Mouse (Mus musculus) adrenal gland, adult 10 weeks (tissue): Measurements from ENCODE around the gene Olfr700. TPM values are rescaled to one million over a fixed set of nuclear protein-coding genes. Genes with fewer than 3 reads are reported as not detected.

Experiments
- polyA plus RNA-seq: library from polyadenylated mRNA; stranded (reverse); fragments of 350-450 nt; fragmentation: Illumina TruSeq; extraction: RNeasy Lipid Tissue Mini Kit (QIAGEN cat#74804); gene quantifications from one replicate; pipeline ENCODE4 v1.2.3, GENCODE M21; 2014; ENCODE audit warnings: low read depth, low replicate concordance

Olfr700 gene
- polyA plus RNA-seq: not detected

DNA sequence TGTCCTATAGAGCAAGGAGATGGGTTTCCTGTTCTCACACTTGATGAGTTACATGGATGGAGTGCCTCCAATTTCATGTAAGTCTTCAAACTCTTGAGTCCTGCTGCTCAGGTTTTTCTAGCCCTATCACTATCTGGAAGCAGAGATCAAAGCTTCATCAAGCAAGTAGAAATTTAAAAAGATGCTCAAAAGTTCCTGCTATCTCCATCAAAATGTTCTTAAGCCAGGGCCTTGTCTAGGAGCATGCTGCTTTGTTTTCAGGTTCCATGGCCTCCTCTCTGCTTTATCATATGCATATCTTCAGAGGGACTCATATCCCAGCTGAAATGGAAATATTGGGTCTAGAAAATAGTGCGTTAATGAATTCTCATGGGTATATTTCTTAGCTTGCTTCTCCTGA is at the start of gene Olfr700:
Olfr700 (minus strand) TSS at position 101 of the 400 bp plus-strand sequence.

DNA sequence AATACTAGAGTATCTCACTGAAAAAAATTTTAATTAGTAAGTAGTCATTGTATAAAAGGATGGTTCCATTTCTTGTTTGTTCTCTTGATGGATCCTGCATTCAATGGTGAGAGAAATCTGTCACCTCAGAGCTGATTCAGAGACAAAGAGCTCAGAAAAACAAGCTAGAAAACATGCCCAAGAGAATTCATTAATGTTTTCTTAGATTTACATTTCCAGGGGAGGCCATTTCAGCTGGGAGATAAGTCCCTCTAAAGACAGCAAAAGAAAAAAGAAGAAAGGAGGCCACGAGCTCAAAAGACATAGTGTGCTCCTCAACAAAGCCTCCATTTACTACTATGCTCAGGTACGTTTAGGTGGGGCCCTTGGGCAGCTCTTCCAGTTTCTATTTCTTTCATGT is 34.4 kb upstream of the Olfr700 start, which contains the start of gene Olfr703:
Olfr703 (plus strand) TSS at position 301 of the 400 bp plus-strand sequence.

DNA sequence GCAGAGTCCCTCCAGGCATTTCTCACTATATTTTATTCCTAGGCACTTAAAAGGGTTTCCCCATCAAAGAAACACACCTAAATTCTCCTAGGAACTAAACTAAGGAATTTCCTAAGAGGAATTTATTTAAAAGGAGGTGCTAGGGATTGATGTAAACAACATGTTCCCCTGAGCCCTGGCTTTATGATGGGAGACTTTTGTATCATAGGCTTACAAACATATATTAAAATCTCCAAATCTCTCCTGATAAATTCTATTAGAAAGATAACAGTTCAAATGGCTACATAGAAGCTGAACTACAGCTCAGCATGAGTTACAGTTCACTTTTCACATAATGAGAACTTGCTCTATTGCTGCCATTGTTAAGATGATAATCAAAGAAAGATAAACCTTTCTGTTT is 25.2 kb upstream of the Olfr700 start, which contains the start of gene Olfr702:
Olfr702 (minus strand) TSS at position 101 of the 400 bp plus-strand sequence.

DNA sequence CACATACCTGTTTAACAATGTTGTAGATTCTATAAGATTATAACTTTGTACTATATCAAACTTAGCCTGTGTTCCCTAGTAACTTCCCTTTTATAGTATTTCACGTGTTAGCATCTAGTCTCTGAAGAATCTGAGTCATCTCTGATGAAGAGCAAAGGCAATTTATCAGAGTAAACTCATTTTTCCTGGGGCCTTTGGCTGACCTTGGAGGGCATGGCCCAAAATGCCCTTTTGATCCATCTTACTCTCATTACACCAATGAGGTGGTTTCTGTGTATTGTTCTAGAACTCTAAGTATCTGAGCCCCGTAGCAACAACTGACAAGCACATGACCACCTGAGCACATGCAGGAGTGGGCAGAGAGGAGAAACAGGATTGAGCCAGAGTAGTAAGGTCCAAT is 5.2 kb upstream of the Olfr700 start, which contains the start of gene Olfr701:
Olfr701 (plus strand) TSS at position 301 of the 400 bp plus-strand sequence.

DNA sequence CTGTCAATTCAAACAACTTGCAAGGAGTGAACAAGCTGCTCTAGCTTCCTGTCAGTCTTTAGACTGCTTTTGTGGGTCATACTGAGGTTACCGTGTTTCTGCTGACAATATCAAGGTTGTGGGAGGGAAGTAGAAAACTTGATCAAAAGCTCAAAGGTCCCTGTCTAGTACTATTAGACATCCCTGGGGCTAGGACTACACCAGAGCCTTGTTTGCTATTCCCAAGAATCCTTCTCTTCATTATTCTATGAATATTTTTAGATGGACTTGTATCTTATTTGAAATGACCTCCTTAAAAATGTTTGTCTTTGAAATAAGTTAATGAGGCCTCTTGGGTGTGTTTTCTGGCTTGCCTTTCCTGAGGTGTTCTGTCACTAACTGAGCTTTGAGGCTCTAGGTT is 15.5 kb downstream of the Olfr700 start, which contains the start of gene Olfr699:
Olfr699 (minus strand) TSS at position 101 of the 400 bp plus-strand sequence.

Other genes with a start within 250 kb of the Olfr700 start
- not detected for gene Olfr693, start 128.2 kb downstream of the Olfr700 start, polyA plus RNA-seq
- gene Olfr694, start 117.0 kb downstream of the Olfr700 start, polyA plus RNA-seq: not detected
- gene Olfr695, start 92.4 kb downstream of the Olfr700 start, polyA plus RNA-seq: not detected
- not detected for gene Olfr697, start 66.4 kb downstream of the Olfr700 start, polyA plus RNA-seq
- gene Olfr698, start 53.4 kb downstream of the Olfr700 start, polyA plus RNA-seq: not detected
- gene Olfr699, start 15.6 kb downstream of the Olfr700 start, polyA plus RNA-seq: not detected
- not detected for gene Olfr701, start 5.3 kb upstream of the Olfr700 start, polyA plus RNA-seq
- gene Olfr702, start 25.1 kb upstream of the Olfr700 start, polyA plus RNA-seq: not detected
- not detected for gene Olfr703, start 34.5 kb upstream of the Olfr700 start, polyA plus RNA-seq
- not detected for gene Olfr704, start 54.4 kb upstream of the Olfr700 start, polyA plus RNA-seq
- not detected for gene Olfr705, start 68.1 kb upstream of the Olfr700 start, polyA plus RNA-seq
- gene Olfr706, start 79.3 kb upstream of the Olfr700 start, polyA plus RNA-seq: not detected
- not detected for gene Olfr707, start 92.4 kb upstream of the Olfr700 start, polyA plus RNA-seq
- not detected for gene Olfr1532-ps1, start 99.2 kb upstream of the Olfr700 start, polyA plus RNA-seq
- gene Olfr709-ps1, start 123.4 kb upstream of the Olfr700 start, polyA plus RNA-seq: not detected
- not detected for gene Olfr710, start 139.5 kb upstream of the Olfr700 start, polyA plus RNA-seq
- gene Olfr6, start 155.1 kb upstream of the Olfr700 start, polyA plus RNA-seq: not detected
- not detected for gene Olfr711, start 166.6 kb upstream of the Olfr700 start, polyA plus RNA-seq
- not detected for gene Olfr2, start 197.2 kb upstream of the Olfr700 start, polyA plus RNA-seq
- gene Olfr713, start 222.3 kb upstream of the Olfr700 start, polyA plus RNA-seq: not detected